Mouse (Mus musculus) left cerebral cortex, adult 2 months (tissue): ENCODE results near the gene Tmem54. TPM values are rescaled to one million over a fixed set of nuclear protein-coding genes. Genes with fewer than 3 reads are reported as not detected.

Source experiments
- DNase-seq, 2 experiments: peaks; one replicate each; pipeline ENCODE4 v3.0.0; 2021 to 2022; ENCODE audit warnings: low spot score in 2 of 2, mixed read lengths in 1 of 2; ENCODE audit errors: extremely low spot score in 1 of 2
- H3K27ac ChIP-seq: fragments of 200-600 bp; 2 replicates; pipeline ENCODE4 v1.8.1; 2022
- H3K4me3 ChIP-seq: fragments of 200-600 bp; 2 replicates; pipeline ENCODE4 v1.8.1; 2022
- CTCF ChIP-seq: fragments of 200-600 bp; IDR thresholded peaks from 2 replicates; pipeline ENCODE4 v1.8.1; 2022; ENCODE audit warnings: antibody characterized with exemption, mild to moderate bottlenecking, moderate library complexity
- intact Hi-C: fragments of 180-260 bp; cut with DNase I; formaldehyde crosslinking; loops from one replicate; pipeline ENCODE4 v1.15.1; 2025
- total RNA-seq, 2 experiments: library from RNA; stranded (reverse); gene quantifications; 2 replicates each; pipeline ENCODE4 v1.2.3; 2021

Gene Tmem54
- total RNA-seq, 2 experiments from 2014 or later: not detected

- Histone ChIP-seq H3K4me3 (no peak overlapping the region), H3K27ac (no peak overlapping the region)
- no peak for TF ChIP-seq CTCF
- DNase-seq: no peak
- intact Hi-C loops: no loop called here
These were observed 725 bp downstream of the Tmem54 start for GRCm38 (mm10) chr4:129106073-129106472.

GRCm38 (mm10) chr4:129107348-129107899, 2.1 kb downstream of the Tmem54 start:
- DNase-seq: no peak
- no peak overlapping the region for H3K27ac ChIP-seq
- H3K4me3 ChIP-seq: no peak overlapping the region
- intact Hi-C loops: no loop called here
- no peak for TF ChIP-seq CTCF

- intact Hi-C loops: no loop called here
- H3K27ac ChIP-seq: no peak overlapping the region
- no peak for TF ChIP-seq CTCF
- DNase-seq: no peak
- no peak overlapping the region for H3K4me3 ChIP-seq
These were observed 3.3 kb downstream of the Tmem54 start for GRCm38 (mm10) chr4:129108624-129109023.

- intact Hi-C loops: no loop called here
- no peak for DNase-seq
- TF ChIP-seq CTCF: no peak
- Histone ChIP-seq H3K27ac (no peak overlapping the region), H3K4me3 (no peak overlapping the region)
These were observed 5.5 kb downstream of the Tmem54 start for GRCm38 (mm10) chr4:129110804-129111203.

- DNase-seq: no peak
- intact Hi-C loops: no loop called here
- TF ChIP-seq CTCF: peak; percentile 60
- Histone ChIP-seq H3K4me3 (no peak overlapping the region), H3K27ac (no peak overlapping the region)
These were observed 6.0 kb downstream of the Tmem54 start for GRCm38 (mm10) chr4:129111350-129111749.

GRCm38 (mm10) chr4:129112231-129112630, 6.9 kb downstream of the Tmem54 start:
- no peak for DNase-seq
- no peak overlapping the region for H3K4me3 ChIP-seq
- TF ChIP-seq CTCF: no peak
- intact Hi-C loops: no loop called here
- no peak overlapping the region for H3K27ac ChIP-seq

GRCm38 (mm10) chr4:129113083-129113988, 8.0 kb downstream of the Tmem54 start:
- Histone ChIP-seq H3K4me3 (no peak overlapping the region), H3K27ac (peak overlapping the region; percentile 36; the same call in 1 of the 2 replicates)
- peak; percentile 100 for TF ChIP-seq CTCF
- peak; percentile 83 to 91 for DNase-seq
- intact Hi-C loops: no loop called here

GRCm38 (mm10) chr4:129116703-129117102, 11.4 kb downstream of the Tmem54 start:
- peak overlapping the region; percentile 76 for H3K27ac ChIP-seq
- no peak overlapping the region for H3K4me3 ChIP-seq
- DNase-seq: no peak
- intact Hi-C loops: no loop called here
- no peak for TF ChIP-seq CTCF

- peak in 1 of 2 experiments; percentile 10 for DNase-seq
- H3K4me3 ChIP-seq: no peak overlapping the region; the same call in 1 of the 2 replicates
- H3K27ac ChIP-seq: peak overlapping the region; percentile 76; the same call in 1 of the 2 replicates
- no peak for TF ChIP-seq CTCF
- intact Hi-C loops: no loop called here
These were observed 12.6 kb downstream of the Tmem54 start for GRCm38 (mm10) chr4:129117720-129118510.

- Histone ChIP-seq H3K27ac (peak overlapping the region; percentile 86), H3K4me3 (peak overlapping the region; percentile 79)
- DNase-seq: peak in 1 of 2 experiments; percentile 22
- TF ChIP-seq CTCF: no peak
- intact Hi-C loops: no loop called here
These were observed 14.4 kb downstream of the Tmem54 start for GRCm38 (mm10) chr4:129119708-129120107.

GRCm38 (mm10) chr4:129120520-129121445, 15.4 kb downstream of the Tmem54 start:
- TF ChIP-seq CTCF: peak; percentile 14
- peak; percentile 68 to 77 for DNase-seq
- intact Hi-C loops: no loop called here
- Histone ChIP-seq H3K27ac (peak overlapping the region; percentile 86), H3K4me3 (peak overlapping the region; percentile 79)
